10 mouse cellular contexts compared by ENCODE assay signal in genomic region chr4:132474631-132475030, GRCm38 (mm10). TPM values are rescaled to one million over a fixed set of nuclear protein-coding genes. Genes with fewer than 3 reads are reported as not detected.
DNase-seq lines count a peak whose midpoint lies in the region; ATAC-seq and TF ChIP-seq lines count a peak whose summit lies in the region.
"Had no signal": no experiment of that assay in that cellular context is flagged by ENCODE, and none has a peak within 500 bp of the region (broad histone marks: within the 10 kb centered on the region; RNA-seq: fewer than 3 reads in every experiment).

No protein-coding gene starts in this region.

- no peaks in the 10 kb centered on the region for H3K27me3 ChIP-seq in limb, embryonic 10.5 days (ENCODE audit: low read depth, poor library complexity, severe bottlenecking)
- no peaks in the 10 kb centered on the region for H3K27me3 ChIP-seq in forebrain, embryonic 13.5 days
- H3K27me3 ChIP-seq: limb, embryonic 12.5 days had no signal

- DNase-seq in left cerebral cortex, postnatal 14 days (ENCODE audit: low spot score in 2 of 2): peak; percentile 7 to 31
- no peak for DNase-seq in left cerebral cortex, adult 2 months (ENCODE audit: extremely low spot score in 1 of 2, low spot score in 2 of 2)
- peak; percentile 80 for DNase-seq in kidney, postnatal 10 days
- DNase-seq in heart, adult 8-10 months (ENCODE audit: low spot score): no peak
- DNase-seq in limb, embryonic 10.5 days (ENCODE audit: low spot score): no peak
- DNase-seq: heart, postnatal 4 days had no signal

- H3K4me2 ChIP-seq in forebrain, embryonic 13.5 days: no peak overlapping the region
- H3K4me2 ChIP-seq: limb, embryonic 12.5 days had no signal

- no peak overlapping the region for H3K27ac ChIP-seq in left cerebral cortex, adult 2 months
- H3K27ac ChIP-seq in bone marrow, adult 2 months (ENCODE audit: control insufficient read depth, insufficient read depth, low read depth, low read length, poor library complexity): peak overlapping the region; percentile 66
- H3K27ac ChIP-seq in limb, embryonic 10.5 days: no peak overlapping the region
- H3K27ac ChIP-seq in forebrain, embryonic 13.5 days: no peak overlapping the region
- H3K27ac ChIP-seq: limb, embryonic 12.5 days had no signal

- no peak for TF ChIP-seq CTCF in left cerebral cortex, adult 2 months (IDR thresholded peaks at IDR 0.05)
- no peak for TF ChIP-seq CTCF in bone marrow, adult 2 months (IDR thresholded peaks at IDR 0.05; ENCODE audit: control insufficient read depth, insufficient read depth, low read length)

- no peaks in the 10 kb centered on the region for H3K36me3 ChIP-seq in limb, embryonic 10.5 days
- no peaks in the 10 kb centered on the region for H3K36me3 ChIP-seq in forebrain, embryonic 13.5 days (ENCODE audit: poor library complexity, severe bottlenecking)
- H3K36me3 ChIP-seq: limb, embryonic 12.5 days had no signal

- WGBS in bone marrow, adult 2 months: 67% methylated on average over 4 of the region's 4 CpGs
- WGBS in limb, embryonic 10.5 days: 82% methylated on average over 4 of the region's 4 CpGs
- WGBS in forebrain, embryonic 13.5 days: 70% methylated on average over 4 of the region's 4 CpGs

- ATAC-seq in neutrophil, adult 5-6 weeks (ENCODE audit: extremely low read depth, insufficient number of reproducible peaks, low FRiP score, poor library complexity, severe bottlenecking): peak; percentile 65
- no peak for ATAC-seq in forebrain, embryonic 13.5 days

- H3K9me3 ChIP-seq in limb, embryonic 10.5 days (replicated peaks): no peaks in the 10 kb centered on the region
- no peaks in the 10 kb centered on the region for H3K9me3 ChIP-seq in forebrain, embryonic 13.5 days (replicated peaks)
- H3K9me3 ChIP-seq: limb, embryonic 12.5 days had no signal

- TF ChIP-seq POLR2A in bone marrow, adult 2 months (IDR thresholded peaks at IDR 0.05; ENCODE audit: borderline replicate concordance, control insufficient read depth, low read depth, low read length): no peak

- H3K4me3 ChIP-seq in left cerebral cortex, adult 2 months: no peak overlapping the region
- H3K4me3 ChIP-seq in bone marrow, adult 2 months (replicated peaks; ENCODE audit: control insufficient read depth, low read depth, low read length): no peak overlapping the region
- no peak overlapping the region for H3K4me3 ChIP-seq in limb, embryonic 10.5 days
- H3K4me3 ChIP-seq in forebrain, embryonic 13.5 days: no peak overlapping the region
- H3K4me3 ChIP-seq: limb, embryonic 12.5 days had no signal

- H3K9ac ChIP-seq in forebrain, embryonic 13.5 days: no peak overlapping the region
- H3K9ac ChIP-seq: limb, embryonic 12.5 days had no signal

- H3K4me1 ChIP-seq in bone marrow, adult 2 months (ENCODE audit: control insufficient read depth, insufficient read depth, low read length): peaks cover 2% of the 10 kb centered on the region
- peaks cover 14% of the 10 kb centered on the region for H3K4me1 ChIP-seq in limb, embryonic 10.5 days
- H3K4me1 ChIP-seq in forebrain, embryonic 13.5 days: no peaks in the 10 kb centered on the region

- intact Hi-C loops in left cerebral cortex, postnatal 14 days (cut with DNase I): no loop called here
- intact Hi-C loops in left cerebral cortex, adult 2 months (cut with DNase I): no loop called here

RNA-seq across cellular contexts. Expression of gene Med18, which starts 10.9 kb away (rescaled TPM):
- 1 to 10 TPM; 8.0 to 8.2 TPM for total RNA-seq in left cerebral cortex, postnatal 14 days (2021)
- total RNA-seq in left cerebral cortex, adult 2 months (2021): 10 to 100 TPM in 1 of 2 experiments, 1 to 10 TPM in 1; 8.8 to 10.1 TPM
- polyA plus RNA-seq in bone marrow, adult 2 months (2011; ENCODE audit: insufficient read depth, insufficient read length, low replicate concordance, missing spikeins): 9.5 and 19.3 TPM in 2 replicates
- total RNA-seq in neutrophil, adult 5-6 weeks (2017): 2.9 and 10.1 TPM in 2 replicates
- total RNA-seq in heart, adult 8-10 months (2022): 1 to 10 TPM; 2.5 to 4.7 (median 4.1) TPM
- 37.2 and 40.6 TPM in 2 replicates for polyA plus RNA-seq in limb, embryonic 10.5 days (2016; fragmentation: Nextera tagmentation; extraction: Ambion mirVana)
- polyA plus RNA-seq in forebrain, embryonic 13.5 days (2015; fragmentation: Nextera tagmentation; extraction: Ambion mirVana): 26.1 and 28.1 TPM in 2 replicates

RNA-seq across cellular contexts. Expression of gene Sesn2, which starts 35.7 kb away (rescaled TPM):
- 10 to 100 TPM; 10.8 to 12.2 TPM for total RNA-seq in left cerebral cortex, postnatal 14 days (2021)
- 10 to 100 TPM; 10.4 to 10.7 TPM for total RNA-seq in left cerebral cortex, adult 2 months (2021)
- polyA plus RNA-seq in bone marrow, adult 2 months (2011; ENCODE audit: insufficient read depth, insufficient read length, low replicate concordance, missing spikeins): 5.4 and 20.0 TPM in 2 replicates
- total RNA-seq in neutrophil, adult 5-6 weeks (2017): 30.6 and 33.4 TPM in 2 replicates
- total RNA-seq in heart, adult 8-10 months (2022): 1 to 10 TPM; 2.6 to 3.6 (median 3.0) TPM
- polyA plus RNA-seq in limb, embryonic 10.5 days (2016; fragmentation: Nextera tagmentation; extraction: Ambion mirVana): 10.9 and 11.7 TPM in 2 replicates
- polyA plus RNA-seq in forebrain, embryonic 13.5 days (2015; fragmentation: Nextera tagmentation; extraction: Ambion mirVana): 6.3 and 7.0 TPM in 2 replicates

RNA-seq across cellular contexts. Expression of gene Phactr4, which starts 52.3 kb away (rescaled TPM):
- total RNA-seq in left cerebral cortex, postnatal 14 days (2021): 10 to 100 TPM in 1 of 2 experiments, 1 to 10 TPM in 1; 7.0 to 11.4 TPM
- 1 to 10 TPM; 9.1 to 9.8 TPM for total RNA-seq in left cerebral cortex, adult 2 months (2021)
- polyA plus RNA-seq in bone marrow, adult 2 months (2011; ENCODE audit: insufficient read depth, insufficient read length, low replicate concordance, missing spikeins): 10.9 and 21.5 TPM in 2 replicates
- total RNA-seq in neutrophil, adult 5-6 weeks (2017): 7.8 and 8.0 TPM in 2 replicates
- 10 to 100 TPM; 20.7 to 23.9 (median 23.1) TPM for total RNA-seq in heart, adult 8-10 months (2022)
- polyA plus RNA-seq in limb, embryonic 10.5 days (2016; fragmentation: Nextera tagmentation; extraction: Ambion mirVana): 22.8 and 27.9 TPM in 2 replicates
- polyA plus RNA-seq in forebrain, embryonic 13.5 days (2015; fragmentation: Nextera tagmentation; extraction: Ambion mirVana): 17.5 and 18.7 TPM in 2 replicates

RNA-seq across cellular contexts. Expression of gene Atpif1, which starts 58.8 kb away (rescaled TPM):
- 100 to 1,000 TPM; 629 to 641 TPM for total RNA-seq in left cerebral cortex, postnatal 14 days (2021)
- 100 to 1,000 TPM; 430 to 458 TPM for total RNA-seq in left cerebral cortex, adult 2 months (2021)
- polyA plus RNA-seq in bone marrow, adult 2 months (2011; ENCODE audit: insufficient read depth, insufficient read length, low replicate concordance, missing spikeins): 886 and 890 TPM in 2 replicates
- total RNA-seq in neutrophil, adult 5-6 weeks (2017): 127 and 138 TPM in 2 replicates
- 100 to 1,000 TPM; 262 to 368 (median 320) TPM for total RNA-seq in heart, adult 8-10 months (2022)
- polyA plus RNA-seq in limb, embryonic 10.5 days (2016; fragmentation: Nextera tagmentation; extraction: Ambion mirVana): 1,005 and 1,007 TPM in 2 replicates
- polyA plus RNA-seq in forebrain, embryonic 13.5 days (2015; fragmentation: Nextera tagmentation; extraction: Ambion mirVana): 1,115 and 1,299 TPM in 2 replicates

Comparison
In these comparisons a context has a peak if more than half of its experiments do, and no peak if none do; other contexts are left out.
1. DNase-seq: peak in left cerebral cortex, postnatal 14 days (2 of 2) and kidney, postnatal 10 days (single experiment); none in left cerebral cortex, adult 2 months (0 of 2), heart, adult 8-10 months (single experiment) and limb, embryonic 10.5 days (single experiment).